Mouse (Mus musculus) olfactory bulb, adult 2 months (tissue): Measurements from ENCODE around the gene Zbtb41.

Experiments
- CTCF ChIP-seq: fragments of 200-500 bp; IDR thresholded peaks from 2 replicates; pipeline ENCODE4 v1.5.1; 2012; ENCODE audit warnings: low read depth, mild to moderate bottlenecking, low read length, moderate library complexity; ENCODE audit not compliant: insufficient read depth
- POLR2A ChIP-seq: fragments of 200-500 bp; IDR thresholded peaks from 2 replicates; pipeline ENCODE4 v1.6.1; 2012; ENCODE audit warnings: mild to moderate bottlenecking, low read depth, low read length, moderate library complexity; ENCODE audit not compliant: insufficient read depth

GRCm38 (mm10) chr1:139391747-139392146 is 30.3 kb upstream of the Zbtb41 start:
- no peak for TF ChIP-seq CTCF
- no peak for TF ChIP-seq POLR2A
